Mouse (Mus musculus): ENCODE data around the gene Wscd2.

Gene Wscd2

GRCm38 (mm10) chr5:113639126-113639525 is 149.0 kb downstream of the Wscd2 start:
- in situ Hi-C loops (cut with MboI, MseI) = no loop called here

Measured in T-helper 1 cell (primary cell).